Mouse (Mus musculus) ES-CJ7 (cell line): ENCODE results near the gene Plekha4.
"Not testable (repeated sequence)": the region's sequence is repeated elsewhere in the genome, so short reads cannot be mapped to it uniquely, and the experiment has no call there.

Experiments used
- DNase-seq: peaks from one replicate; pipeline ENCODE4 v3.0.0; 2011; ENCODE audit warnings: low read depth, low spot score

Plekha4 gene

DNA sequence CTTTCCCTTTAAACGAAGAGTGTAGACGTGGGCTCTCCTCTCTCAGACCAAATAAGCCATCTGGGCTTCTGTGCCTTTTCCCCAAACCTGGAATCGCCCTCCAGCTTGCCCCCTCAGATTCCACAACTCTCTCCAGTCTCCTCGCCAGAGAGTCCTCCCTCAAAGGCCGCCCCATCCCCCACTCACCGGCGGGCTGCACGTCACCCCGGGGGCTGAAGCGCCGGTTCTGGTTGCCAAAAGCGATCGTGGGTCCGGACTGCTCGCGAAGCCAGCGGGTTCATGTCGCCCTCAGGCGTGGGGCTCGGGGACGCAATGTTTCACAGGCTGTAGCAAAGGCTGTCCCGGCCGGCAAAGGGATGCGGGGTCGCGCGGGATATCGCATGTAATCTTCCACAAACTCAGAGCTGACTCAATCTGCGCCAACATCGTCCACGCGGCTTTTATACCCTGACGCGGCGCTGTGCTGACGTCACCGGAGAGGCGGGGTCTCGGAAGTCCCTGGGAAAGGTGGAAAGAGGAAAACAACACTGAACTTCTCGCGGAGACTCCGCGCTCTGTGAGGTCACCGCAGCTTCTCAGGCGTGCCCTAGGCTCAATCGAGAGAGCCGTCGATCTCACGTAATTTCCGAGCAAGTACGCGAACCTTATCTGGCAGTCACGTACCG is at the start of gene Plekha4, which contains the start of gene Ppp1r15a:
Gene Plekha4, plus strand, starts transcription at position 522 of the 665 bp plus-strand sequence.
Gene Ppp1r15a, minus strand, starts transcription at position 460 of the 665 bp plus-strand sequence.
- DNase-seq, result peak; percentile 99

DNA sequence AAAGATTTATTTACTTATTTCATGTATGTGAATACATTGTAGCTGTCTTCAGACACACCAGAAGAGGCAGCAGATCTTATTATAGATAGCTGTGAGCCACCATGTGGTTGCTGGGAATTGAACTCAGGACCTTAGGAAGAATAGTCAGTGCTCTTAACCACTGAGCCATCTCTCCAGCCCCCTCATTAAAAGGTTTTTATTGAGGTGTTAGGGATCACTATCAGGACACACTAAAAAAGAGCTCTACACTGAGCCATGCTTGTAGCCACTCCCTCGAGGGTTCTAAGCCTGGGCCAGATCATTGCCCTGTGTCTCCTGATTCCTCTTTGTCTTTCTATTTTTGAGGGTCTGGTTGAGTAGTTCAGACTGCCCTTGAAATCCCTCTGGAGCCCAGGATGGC is 49.7 kb upstream of the Plekha4 start:
- no peak for DNase-seq

DNA sequence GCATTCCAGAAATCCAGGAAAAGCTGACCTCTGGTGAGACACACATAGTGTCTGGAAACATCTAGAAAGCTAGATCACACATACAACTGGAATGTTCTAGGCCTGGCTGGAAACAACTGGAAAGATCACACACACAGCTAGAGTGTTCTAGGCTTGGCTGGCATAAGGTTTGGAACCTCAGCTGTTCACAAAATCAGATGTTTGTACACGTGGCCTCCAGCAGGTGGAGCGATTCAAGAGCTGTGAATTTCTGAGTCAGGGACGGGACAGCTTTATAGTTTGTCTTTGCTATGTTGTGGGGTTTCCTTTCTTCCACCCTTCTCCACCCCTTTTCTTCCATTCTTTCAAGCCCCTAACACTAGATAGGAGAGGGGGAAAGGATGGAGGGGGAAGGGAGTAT is 49.1 kb upstream of the Plekha4 start:
- DNase-seq, result peak; percentile 77

DNA sequence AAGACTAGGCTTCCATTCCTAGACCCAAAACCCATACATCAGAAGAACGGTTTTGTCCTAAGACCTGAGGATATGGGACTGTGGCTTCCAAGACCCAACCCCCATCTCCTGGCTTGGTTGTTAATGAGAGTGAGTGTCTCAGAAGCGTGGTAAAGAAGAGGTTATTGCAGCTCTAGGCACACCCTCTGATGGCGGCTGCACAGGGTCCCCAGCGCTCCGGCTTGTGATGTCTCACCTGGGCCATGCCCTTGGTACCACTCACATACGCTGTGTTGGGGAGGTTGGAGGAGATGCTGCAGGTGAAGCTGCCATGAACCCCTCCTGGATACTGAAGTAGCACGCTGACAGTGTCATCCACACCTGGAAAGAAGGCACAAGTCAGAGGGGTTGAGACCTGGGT is 47.4 kb upstream of the Plekha4 start:
- DNase-seq, result no peak

DNA sequence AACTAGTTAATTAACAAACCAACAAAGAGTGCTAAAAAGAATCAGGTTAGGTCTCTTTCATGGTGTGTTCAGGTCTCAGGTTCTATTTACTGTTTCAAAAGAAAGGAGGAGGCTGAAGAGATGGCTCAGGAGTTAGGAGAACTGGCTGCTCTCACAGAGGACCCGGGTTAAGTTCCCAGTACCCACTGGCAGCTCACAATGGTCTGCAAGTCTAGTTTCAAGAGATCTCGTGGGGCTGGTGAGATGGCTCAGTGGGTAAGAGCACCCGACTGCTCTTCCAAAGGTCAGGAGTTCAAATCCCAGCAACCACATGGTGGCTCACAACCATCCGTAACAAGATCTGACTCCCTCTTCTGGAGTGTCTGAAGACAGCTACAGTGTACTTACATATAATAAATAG is 45.8 kb upstream of the Plekha4 start:
- DNase-seq, result not testable (repeated sequence)

DNA sequence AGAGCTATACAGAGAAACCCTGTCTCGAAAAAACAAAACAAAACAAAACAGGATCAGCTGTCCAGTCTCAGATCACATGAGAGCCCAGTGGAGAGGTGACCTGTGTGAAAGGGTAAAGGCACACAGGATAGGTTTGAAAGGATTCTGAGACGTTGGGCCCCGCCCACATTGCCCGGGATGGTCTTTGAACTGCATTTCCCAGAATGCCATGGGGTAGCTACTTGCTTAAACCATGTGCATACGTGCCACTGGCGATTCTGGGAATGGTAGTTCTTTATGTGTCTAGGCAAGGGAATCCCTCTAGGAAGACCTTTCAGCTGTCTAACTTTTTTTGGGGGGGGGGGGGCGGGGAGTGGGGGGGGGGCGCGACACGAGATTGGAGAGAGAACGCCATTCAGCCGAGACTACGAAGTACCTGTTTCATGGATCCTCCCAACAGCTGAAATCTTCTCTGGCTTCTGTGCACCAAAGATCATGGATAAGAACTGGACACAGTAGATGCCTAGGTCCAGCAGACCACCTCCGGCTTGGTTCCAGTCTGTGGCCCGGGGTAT is 44.7 kb upstream of the Plekha4 start, which contains the start of gene Tulp2:
Gene Tulp2, plus strand, starts transcription at position 504 of the 554 bp plus-strand sequence.
- DNase-seq, result peak; percentile 90

DNA sequence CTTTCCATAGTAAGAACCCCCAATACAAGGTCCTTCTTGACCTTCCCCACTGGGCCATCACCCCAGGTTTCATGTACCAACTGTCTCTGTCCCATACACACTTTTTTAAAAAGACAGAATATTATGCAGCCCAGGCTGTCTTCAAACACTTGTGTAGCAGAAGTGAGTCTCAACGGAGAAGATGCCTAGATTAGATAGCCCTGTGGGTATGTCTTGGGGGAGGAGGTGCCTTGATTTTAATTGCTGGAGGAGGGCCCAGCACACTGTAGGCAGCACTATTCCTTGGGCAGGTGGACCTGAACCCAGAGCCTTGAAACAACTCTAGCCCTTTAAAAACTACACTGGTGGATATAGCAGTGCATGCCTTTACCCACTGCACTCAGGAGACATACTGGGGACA is 44.0 kb upstream of the Plekha4 start:
- no peak for DNase-seq

DNA sequence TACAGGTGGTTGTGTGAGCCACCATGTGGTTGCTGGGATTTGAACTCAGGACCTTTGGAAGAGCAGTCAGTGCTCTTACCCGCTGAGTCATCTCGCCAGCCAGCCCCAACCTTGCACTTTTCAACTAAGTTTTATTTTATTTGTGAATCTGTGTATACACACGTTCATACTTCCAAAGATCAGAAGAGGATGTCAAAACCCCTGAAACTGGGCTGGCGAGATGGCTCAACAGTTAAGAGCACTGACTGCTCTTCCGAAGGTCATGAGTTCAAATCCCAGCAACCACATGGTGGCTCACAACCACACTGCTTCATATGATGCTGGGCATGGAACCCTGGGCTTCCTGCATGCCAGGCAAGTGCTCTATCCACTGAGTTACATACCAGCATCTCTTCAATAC is 41.1 kb upstream of the Plekha4 start:
- not testable (repeated sequence) for DNase-seq

DNA sequence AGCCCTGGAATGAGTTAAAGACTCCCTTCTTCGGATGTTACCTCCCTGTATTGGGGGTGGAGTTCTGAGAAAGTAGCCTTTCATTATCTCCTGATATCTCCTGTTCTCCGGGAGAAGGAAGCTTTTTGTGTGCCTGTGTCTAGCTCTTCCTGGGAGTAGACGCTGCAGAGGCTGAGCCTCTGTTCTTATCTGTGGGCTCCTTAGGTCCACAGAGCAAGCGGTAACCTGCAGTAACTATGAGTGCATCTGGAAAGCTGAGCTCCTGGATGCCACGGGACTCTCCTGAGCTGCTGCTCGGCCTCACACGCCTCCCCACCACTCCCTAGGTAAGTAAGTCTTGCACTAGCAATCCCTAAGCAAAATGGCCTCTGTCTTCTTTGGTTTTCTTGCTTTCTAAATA is 40.0 kb upstream of the Plekha4 start:
- DNase-seq, result no peak

DNA sequence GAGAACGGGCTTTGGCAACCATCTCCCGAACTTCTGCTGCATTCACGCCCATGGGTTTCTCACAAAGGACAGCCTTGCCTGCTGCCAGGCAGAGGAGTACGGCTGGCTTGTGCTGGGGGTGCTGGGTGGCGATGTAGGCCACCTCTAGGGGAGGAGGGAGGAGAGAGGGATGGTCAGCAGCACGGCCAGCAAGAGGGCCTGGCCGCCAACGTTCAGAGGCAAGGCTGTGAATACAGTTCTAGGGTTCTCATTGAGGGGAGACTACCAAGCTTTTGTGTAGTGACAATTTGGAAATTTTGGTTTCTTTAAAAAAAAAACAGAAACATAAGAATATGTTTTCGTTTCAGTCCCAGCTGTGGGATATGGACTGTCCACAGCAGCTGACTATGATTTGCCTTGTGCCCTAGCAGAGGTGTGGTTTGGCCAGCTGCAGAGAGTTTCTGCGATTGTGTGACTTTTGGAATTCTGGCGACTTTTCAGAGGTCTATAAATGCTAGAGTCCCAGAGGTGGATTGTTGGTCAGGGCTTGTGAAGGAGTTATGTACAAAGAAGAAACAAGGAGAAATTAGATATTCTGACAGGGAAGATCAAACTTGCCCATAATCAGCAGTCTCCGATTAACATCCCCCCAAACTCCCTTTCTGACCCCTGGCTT is 39.2 kb upstream of the Plekha4 start, which contains the start of gene Gm45808:
Gene Gm45808, minus strand, starts transcription at position 51 of the 655 bp plus-strand sequence.
- no peak for DNase-seq

DNA sequence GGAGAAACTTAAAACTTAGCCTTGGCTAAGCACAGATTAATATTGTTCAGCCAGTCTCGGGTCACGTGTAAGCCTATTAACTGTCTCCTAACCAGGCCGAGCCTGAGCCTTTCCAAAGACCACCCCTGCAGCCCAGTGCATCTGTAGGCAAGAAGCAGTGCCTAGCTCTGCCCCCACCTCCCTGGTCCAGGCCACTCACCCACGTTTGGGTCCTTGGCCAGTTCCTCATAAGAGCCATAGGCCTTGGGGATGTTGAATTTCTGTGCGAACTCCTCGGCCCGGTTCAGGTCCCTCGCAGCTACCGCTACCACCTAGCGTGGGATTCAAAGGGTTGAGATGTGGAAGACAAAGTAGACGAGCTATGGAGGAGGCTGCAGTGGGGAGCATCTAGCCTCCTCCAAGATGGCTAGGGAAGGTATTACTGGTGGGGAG is 38.3 kb upstream of the Plekha4 start:
- no peak for DNase-seq

DNA sequence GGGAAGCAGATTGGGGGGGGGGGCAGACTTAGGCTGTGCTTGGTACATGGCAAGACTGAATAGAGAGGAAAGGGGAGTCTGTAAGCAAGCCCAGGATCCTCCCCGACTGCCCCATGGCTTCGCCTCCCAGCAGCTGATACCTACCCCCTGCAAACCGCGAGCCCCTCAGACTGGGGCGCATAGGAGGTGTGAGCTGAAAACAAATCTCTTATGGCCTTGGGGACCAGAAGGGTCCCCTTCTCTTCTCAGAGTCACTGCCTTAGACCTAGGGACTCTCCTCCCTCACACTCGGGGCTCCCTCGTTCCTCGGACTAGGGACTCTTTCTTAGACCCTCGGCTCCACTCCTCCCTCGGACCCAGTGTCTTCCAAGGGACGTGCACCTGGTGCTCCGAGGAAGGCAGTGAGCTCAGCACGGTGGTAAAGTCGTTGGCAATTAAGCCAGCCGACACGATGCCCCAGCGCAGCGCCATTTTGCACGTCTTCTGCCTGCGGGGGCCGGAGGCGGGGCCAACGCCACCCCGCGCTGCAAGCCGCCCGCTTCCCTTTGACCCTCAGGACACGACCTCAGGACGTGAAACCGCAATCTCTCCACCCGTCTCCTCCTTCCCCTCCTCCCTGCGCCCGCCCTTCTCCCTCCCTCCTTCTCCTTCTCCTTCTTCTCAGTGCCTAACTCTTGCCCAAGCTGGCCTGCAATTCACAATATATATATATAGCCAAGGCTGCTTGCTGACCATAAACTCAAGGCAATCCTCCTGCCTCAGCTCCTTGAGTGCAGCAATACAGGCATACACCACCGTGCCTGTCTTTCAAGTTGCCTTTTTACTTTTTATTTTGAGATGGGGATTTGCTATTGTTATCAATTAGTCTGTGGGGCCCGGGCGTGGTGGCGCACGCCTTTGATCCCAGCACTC is 37.6 kb upstream of the Plekha4 start, which contains the start of gene Dhdh:
Gene Dhdh, minus strand, starts transcription at position 513 of the 912 bp plus-strand sequence.
- DNase-seq, result peak; percentile 64

DNA sequence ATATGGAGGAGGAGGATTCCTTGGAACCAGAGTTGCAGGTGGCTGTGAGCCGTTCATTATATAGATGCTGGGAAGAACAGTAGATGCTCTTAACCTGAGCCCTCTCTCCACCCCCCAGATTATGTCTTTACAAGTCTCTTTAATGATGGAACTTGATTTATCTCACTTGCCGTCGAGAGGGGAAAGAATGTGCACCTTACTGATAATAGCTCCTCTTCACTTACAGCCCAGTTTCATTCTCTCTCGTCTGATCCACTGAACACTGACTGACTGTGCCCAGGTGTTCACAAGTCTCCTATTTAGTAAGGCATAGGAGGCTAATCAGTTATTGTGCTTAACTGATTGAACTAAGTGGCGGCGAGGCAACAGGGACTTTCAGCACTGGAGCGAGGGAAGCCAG is 36.6 kb upstream of the Plekha4 start:
- no peak for DNase-seq

DNA sequence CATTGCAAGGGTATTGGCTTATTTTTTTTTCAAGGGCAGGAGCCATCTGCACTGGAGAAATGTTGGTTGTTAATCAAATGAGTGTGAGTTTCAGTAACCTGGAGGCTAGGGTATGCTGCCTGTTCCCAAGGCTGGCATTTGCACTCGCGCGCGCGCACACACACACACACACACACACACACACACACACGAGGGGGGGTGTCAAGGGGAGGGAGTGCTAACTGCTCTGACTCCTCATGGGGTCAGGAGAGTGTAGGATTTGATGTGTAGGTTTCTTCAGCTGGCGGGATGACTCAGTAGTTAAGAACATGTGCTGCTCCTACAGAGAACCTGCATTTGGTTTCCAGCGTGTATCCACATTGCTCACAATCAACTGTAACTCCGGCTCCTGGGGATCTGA is 35.3 kb upstream of the Plekha4 start:
- no peak for DNase-seq

DNA sequence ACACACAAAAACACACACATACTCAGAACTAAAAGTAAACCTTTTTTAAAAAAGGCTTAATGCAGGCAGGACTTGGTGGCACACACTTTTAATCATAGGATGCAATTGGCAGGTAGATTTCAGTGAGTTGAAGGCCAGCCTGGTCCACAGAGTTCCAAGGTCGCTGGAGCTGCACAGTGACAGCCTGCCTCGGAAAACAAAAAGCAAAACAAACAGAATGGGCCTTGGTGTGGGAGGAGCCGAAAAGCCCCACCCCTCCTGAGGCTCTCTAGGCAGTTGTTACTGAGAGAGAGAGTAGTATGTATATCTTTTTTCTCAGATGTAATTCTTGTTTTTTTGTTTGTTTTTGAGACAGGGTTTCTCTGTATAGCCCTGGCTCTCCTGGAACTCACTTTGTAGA is 34.9 kb upstream of the Plekha4 start:
- no peak for DNase-seq

DNA sequence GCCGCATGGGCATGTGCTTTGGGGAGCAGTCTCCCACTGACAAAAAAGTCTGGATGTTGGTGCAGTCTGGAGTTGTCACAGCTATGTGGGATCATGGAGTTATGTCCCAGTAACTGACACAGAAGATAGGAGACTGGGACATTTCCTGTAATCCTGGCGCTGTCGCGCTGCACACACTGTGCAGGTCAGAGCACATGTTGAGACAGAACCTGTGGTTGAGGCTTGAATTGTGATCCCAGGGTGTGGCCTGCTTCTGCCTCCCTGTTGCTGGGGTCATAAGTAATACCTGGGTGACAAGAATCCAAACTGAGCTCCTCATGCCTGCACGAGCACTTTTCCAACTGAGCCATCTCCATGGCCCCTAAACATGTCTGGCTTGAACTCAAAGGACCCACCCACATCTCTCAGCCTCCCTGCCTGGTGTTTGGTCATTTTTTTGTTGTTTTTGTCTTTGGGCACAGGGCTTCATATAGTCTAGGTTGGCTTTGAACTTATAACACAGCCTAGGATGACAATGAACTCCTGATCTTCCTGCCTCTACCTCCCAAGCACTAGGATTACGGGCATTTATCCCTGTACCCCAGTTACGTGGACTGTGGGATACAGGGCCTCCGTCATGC is 33.8 kb upstream of the Plekha4 start:
- DNase-seq, result no peak

DNA sequence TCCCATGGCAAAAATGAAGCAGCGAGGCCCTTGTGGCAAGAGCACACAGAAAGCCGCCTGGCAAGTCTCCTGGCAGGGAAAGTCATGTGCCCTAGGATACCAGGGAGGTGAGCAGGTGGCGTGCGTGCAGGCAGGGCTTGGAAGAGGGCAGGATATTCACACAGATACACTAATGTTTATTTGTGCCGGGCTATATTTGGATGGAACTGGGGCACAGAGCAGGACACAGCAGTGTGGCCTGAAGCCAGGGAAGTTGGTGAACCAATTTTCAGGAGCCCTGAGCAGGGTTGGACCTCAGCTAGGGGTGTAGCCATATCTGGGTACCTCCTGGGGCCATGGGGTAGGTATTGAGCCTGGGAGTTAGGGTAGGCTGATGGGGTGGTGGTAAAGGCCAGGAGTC is 33.2 kb upstream of the Plekha4 start:
- no peak for DNase-seq

DNA sequence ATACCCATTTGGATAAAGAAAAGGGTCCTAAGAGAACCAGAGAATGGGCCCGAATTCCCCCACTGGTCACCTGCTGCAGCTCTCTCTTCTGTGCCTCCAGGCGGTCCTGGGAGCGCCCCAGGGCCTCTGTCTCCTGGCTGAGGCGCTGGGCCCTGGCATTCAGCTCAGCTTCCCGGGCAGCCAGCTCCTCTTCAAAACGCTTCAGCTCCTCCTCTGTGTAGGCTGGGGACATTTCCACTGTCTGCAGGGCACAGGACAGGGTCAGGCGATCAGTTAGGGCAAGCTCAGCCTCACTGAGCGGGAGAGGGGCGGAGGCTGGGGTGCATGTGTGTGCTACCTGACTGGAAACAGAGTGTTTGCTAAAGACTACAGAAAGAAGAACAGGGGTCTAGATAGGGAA is 31.6 kb upstream of the Plekha4 start:
- DNase-seq, result no peak

DNA sequence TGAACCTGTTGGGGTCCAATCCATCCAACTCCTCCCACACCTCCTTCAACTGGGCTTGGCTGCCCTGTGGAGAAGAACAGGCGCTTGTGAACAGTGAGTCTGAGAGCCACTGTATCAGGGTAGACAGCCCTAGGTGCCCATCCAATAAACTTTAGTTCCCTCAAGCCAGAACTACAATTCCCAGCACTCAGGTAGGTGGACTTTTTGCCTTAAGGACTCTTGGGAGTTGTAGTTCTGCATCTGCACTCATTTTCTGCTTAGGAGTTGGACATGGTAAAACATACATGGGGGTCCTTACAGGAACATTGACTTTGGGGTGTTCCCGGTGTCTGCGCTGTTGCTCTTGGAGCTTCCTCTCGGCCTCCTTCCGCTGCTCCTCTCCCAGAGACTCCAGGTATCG is 27.7 kb upstream of the Plekha4 start:
- DNase-seq, result no peak

DNA sequence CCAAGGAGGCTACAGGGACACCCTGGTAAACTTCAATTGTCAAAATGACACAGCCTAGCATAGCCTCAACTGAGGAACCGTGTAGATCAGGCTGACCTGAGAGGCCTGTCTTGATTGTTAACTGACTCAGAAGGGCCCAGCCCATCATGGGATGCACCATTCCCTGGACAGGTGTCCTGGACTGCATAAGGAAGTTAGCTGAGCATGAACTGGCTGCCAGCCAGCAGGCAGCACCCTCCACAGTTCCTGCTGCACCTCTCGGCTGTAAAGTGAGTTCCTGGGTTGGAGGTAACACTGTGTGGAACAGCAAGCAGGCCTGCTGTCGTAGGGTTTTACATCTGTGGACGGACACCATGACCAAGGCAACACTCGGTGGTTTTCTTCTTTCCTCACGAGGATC is 18.5 kb upstream of the Plekha4 start:
- DNase-seq, result no peak

DNA sequence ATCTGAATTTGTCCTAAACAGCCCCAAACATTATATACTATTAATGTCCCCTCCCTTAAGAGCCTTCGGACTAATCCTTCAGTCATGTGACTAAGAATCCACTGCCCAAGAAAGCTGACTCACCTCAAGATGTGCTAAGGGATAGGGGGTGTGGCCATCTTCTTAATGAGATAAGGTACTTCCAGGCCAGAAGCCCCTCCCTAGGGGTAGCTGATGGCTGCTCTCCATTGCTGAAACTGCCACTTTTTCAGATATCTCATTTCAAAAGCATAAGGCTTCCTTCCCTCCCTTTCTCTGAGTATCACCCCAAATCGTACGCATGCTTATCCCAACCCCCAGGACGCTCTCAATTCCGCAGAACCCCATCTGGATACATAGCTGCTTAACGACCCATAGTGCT is 17.6 kb upstream of the Plekha4 start:
- no peak for DNase-seq
